Mouse (Mus musculus): ENCODE measurements around the gene Gpn1.

DNA sequence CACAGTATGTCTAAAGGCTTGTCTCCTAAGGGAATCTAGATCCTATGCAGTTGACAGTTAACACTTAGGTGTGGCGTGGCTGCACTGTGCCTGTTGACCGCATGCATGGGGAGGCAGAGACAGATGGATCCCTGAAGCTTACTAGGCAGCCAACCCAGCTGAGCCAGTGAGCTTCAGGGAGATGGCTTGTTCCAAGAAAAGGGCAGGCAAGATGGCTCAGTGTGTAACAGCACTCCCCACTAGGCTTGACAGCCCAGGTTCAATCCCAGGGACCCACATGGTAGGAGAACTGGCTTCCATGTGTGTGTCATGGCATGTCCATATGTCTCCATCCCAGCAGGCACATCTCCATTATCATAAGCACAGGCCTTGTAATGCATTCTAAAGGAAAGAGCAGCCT lies 65.8 kb downstream of the Gpn1 start:
- TF ChIP-seq CTCF (IDR thresholded peaks at IDR 0.05; ENCODE audit: control insufficient read depth, insufficient read depth, low read length) (no peak), POLR2A (IDR thresholded peaks at IDR 0.05; ENCODE audit: borderline replicate concordance, control insufficient read depth, low read depth, low read length) (no peak)
